Mouse (Mus musculus) retina, embryonic 14.5 days (tissue): ENCODE measurements around the gene Ccr10.

Experiments
- DNase-seq: peaks from one replicate; pipeline ENCODE4 v3.0.0-alpha.2; 2015; ENCODE audit warnings: low spot score

Gene Ccr10

GRCm38 (mm10) chr11:101174851-101175628 is at the start of gene Ccr10:
Ccr10 (minus strand) TSS chr11:101175443.
- peak; percentile 69 for DNase-seq

- DNase-seq, result no peak
Measured at GRCm38 (mm10) chr11:101224337-101224736, 49.1 kb upstream of the Ccr10 start.

GRCm38 (mm10) chr11:101221306-101221986 is 46.2 kb upstream of the Ccr10 start:
- DNase-seq, result no peak

GRCm38 (mm10) chr11:101220853-101221252 is 45.6 kb upstream of the Ccr10 start:
- no peak for DNase-seq

GRCm38 (mm10) chr11:101218436-101219055 is 43.3 kb upstream of the Ccr10 start:
- DNase-seq, result no peak

- DNase-seq, result no peak
Measured at GRCm38 (mm10) chr11:101216936-101217335, 41.7 kb upstream of the Ccr10 start.

GRCm38 (mm10) chr11:101211970-101212369 is 36.7 kb upstream of the Ccr10 start:
- peak; percentile 91 for DNase-seq

- DNase-seq, result peak; percentile 79
Measured at GRCm38 (mm10) chr11:101200986-101201385, 25.7 kb upstream of the Ccr10 start.

GRCm38 (mm10) chr11:101199555-101199954 is 24.3 kb upstream of the Ccr10 start:
- no peak for DNase-seq

- no peak for DNase-seq
Measured at GRCm38 (mm10) chr11:101196175-101196574, 20.9 kb upstream of the Ccr10 start.

- no peak for DNase-seq
Measured at GRCm38 (mm10) chr11:101195571-101195970, 20.3 kb upstream of the Ccr10 start.

- no peak for DNase-seq
Measured at GRCm38 (mm10) chr11:101195101-101195500, 19.9 kb upstream of the Ccr10 start.

- no peak for DNase-seq
Measured at GRCm38 (mm10) chr11:101194643-101195042, 19.4 kb upstream of the Ccr10 start.

- no peak for DNase-seq
Measured at GRCm38 (mm10) chr11:101194137-101194536, 18.9 kb upstream of the Ccr10 start.

- no peak for DNase-seq
Measured at GRCm38 (mm10) chr11:101193076-101193475, 17.8 kb upstream of the Ccr10 start.

- no peak for DNase-seq
Measured at GRCm38 (mm10) chr11:101192646-101193045, 17.4 kb upstream of the Ccr10 start.

GRCm38 (mm10) chr11:101191919-101192470 is 16.8 kb upstream of the Ccr10 start:
- DNase-seq, result no peak

- DNase-seq, result no peak
Measured at GRCm38 (mm10) chr11:101190913-101191907, 16.0 kb upstream of the Ccr10 start.

- DNase-seq, result no peak
Measured at GRCm38 (mm10) chr11:101190181-101190912, 15.1 kb upstream of the Ccr10 start.

GRCm38 (mm10) chr11:101189495-101190180 is 14.4 kb upstream of the Ccr10 start:
- peak; percentile 54 for DNase-seq
